Mouse (Mus musculus) liver, postnatal 0 days (tissue): Measurements from ENCODE around the gene Anapc15-ps. TPM values are rescaled to one million over a fixed set of nuclear protein-coding genes. Genes with fewer than 3 reads are reported as not detected.
A peak's percentile ranks its signal among the peaks of the same experiment; 100 is the strongest.

Experiments used
- ATAC-seq: fragments of 200-750 bp; cut with Nextera tagmentation; 2 replicates; pipeline ENCODE4 v1.8.0; 2017; ENCODE audit warnings: mild to moderate bottlenecking, moderate library complexity
- DNase-seq: peaks from one replicate; pipeline ENCODE4 v3.0.0-alpha.2; 2016
- H3K27ac ChIP-seq: fragments of 300-500 bp; sonication (generic); 2 replicates; pipeline ENCODE4 v1.5.1; 2014; ENCODE audit warnings: antibody characterized with exemption, moderate library complexity, mild to moderate bottlenecking, low read depth
- H3K27me3 ChIP-seq: fragments of 300-500 bp; sonication (generic); 2 replicates; pipeline ENCODE4 v1.6.1; 2014; ENCODE audit warnings: low read length, control low read depth, mixed read lengths; ENCODE audit not compliant: insufficient read depth
- H3K36me3 ChIP-seq: fragments of 300-500 bp; sonication (generic); replicated peaks from 2 replicates; pipeline ENCODE4 v1.6.1; 2014; ENCODE audit warnings: mild to moderate bottlenecking, control low read depth, low read length, moderate library complexity, mixed read lengths; ENCODE audit not compliant: insufficient read depth
- H3K4me1 ChIP-seq: fragments of 300-500 bp; sonication (generic); 2 replicates; pipeline ENCODE4 v1.6.1; 2014; ENCODE audit warnings: antibody characterized with exemption, mild to moderate bottlenecking, control low read depth; ENCODE audit not compliant: insufficient read depth
- H3K4me2 ChIP-seq: fragments of 300-500 bp; sonication (generic); 2 replicates; pipeline ENCODE4 v1.6.1; 2014; ENCODE audit warnings: low read depth, mild to moderate bottlenecking, low read length, moderate library complexity, mixed read lengths
- H3K4me3 ChIP-seq: fragments of 300-500 bp; sonication (generic); 2 replicates; pipeline ENCODE4 v1.5.1; 2014; ENCODE audit warnings: low read depth, low read length
- H3K9ac ChIP-seq: fragments of 300-500 bp; sonication (generic); replicated peaks from 2 replicates; pipeline ENCODE4 v1.6.1; 2014; ENCODE audit warnings: mild to moderate bottlenecking, moderate library complexity
- H3K9me3 ChIP-seq: fragments of 300-500 bp; sonication (generic); 2 replicates; pipeline ENCODE4 v1.6.1; 2016; ENCODE audit warnings: mild to moderate bottlenecking, control low read depth, low read length, mixed read lengths
- CTCF ChIP-seq: sonication (generic); IDR thresholded peaks from 2 replicates; pipeline ENCODE4 v1.5.1; 2016; ENCODE audit warnings: antibody characterized with exemption, low read depth
- EP300 ChIP-seq: IDR thresholded peaks from 2 replicates; pipeline ENCODE4 v1.6.1; 2016; ENCODE audit warnings: antibody characterized with exemption, low read depth, mild to moderate bottlenecking
- WGBS: fragments of 180-500 bp; shearing (Covaris S2); extraction: QIAGEN DNeasy Blood & Tissue Kit; methylation state at CpG from one replicate; pipeline ENCODE4 v1.1.7; 2014; ENCODE audit not compliant: insufficient replicate concordance; 5-methylcytosine and 5-hydroxymethylcytosine counted together
- polyA plus RNA-seq: library from polyadenylated mRNA; unstranded; fragments of >200 nt; fragmentation: Nextera tagmentation; extraction: Ambion mirVana; gene quantifications from 2 replicates; pipeline ENCODE4 v1.2.1, GENCODE M21; 2015

The Anapc15-ps gene
- polyA plus RNA-seq, 1 experiment from 2014 or later: not detected

- no peaks in the 10 kb centered on the region for H3K9me3 ChIP-seq
- H3K27me3 ChIP-seq: no peaks in the 10 kb centered on the region
- TF ChIP-seq CTCF (no peak), EP300 (no peak; the same call in 1 of the 2 replicates)
- ATAC-seq (peak; percentile 70), DNase-seq (peak; percentile 18)
- H3K4me1 ChIP-seq: no peaks in the 10 kb centered on the region
- H3K4me2 ChIP-seq: no peak overlapping the region
- no peak overlapping the region for H3K4me3 ChIP-seq
- no peaks in the 10 kb centered on the region for H3K36me3 ChIP-seq
- 0 out of 2 replicates have a peak overlapping the region, but pooled peaks have one; percentile 1 for H3K27ac ChIP-seq
- H3K9ac ChIP-seq: no peak overlapping the region
- 55% methylated on average over 6 of the region's 6 CpGs for WGBS
These were observed 42.4 kb upstream of the Anapc15-ps start for GRCm38 (mm10) chr10:95715687-95716086.

GRCm38 (mm10) chr10:95712221-95712620 lies 39.0 kb upstream of the Anapc15-ps start:
- no peak for DNase-seq
- 60% methylated on average over 6 of the region's 6 CpGs for WGBS

GRCm38 (mm10) chr10:95709903-95710660 lies 36.8 kb upstream of the Anapc15-ps start:
- H3K4me2 ChIP-seq: no peak overlapping the region
- no peak overlapping the region for H3K4me3 ChIP-seq
- H3K9me3 ChIP-seq: no peaks in the 10 kb centered on the region
- no peaks in the 10 kb centered on the region for H3K36me3 ChIP-seq
- H3K27me3 ChIP-seq: no peaks in the 10 kb centered on the region
- H3K27ac ChIP-seq: no peak overlapping the region
- TF ChIP-seq EP300 (no peak), CTCF (no peak)
- ATAC-seq (no peak), DNase-seq (no peak)
- WGBS: 74% methylated on average over 8 of the region's 8 CpGs
- H3K4me1 ChIP-seq: peaks cover 8% of the 10 kb centered on the region; the same call in 1 of the 2 replicates
- H3K9ac ChIP-seq: no peak overlapping the region

More at GRCm38 (mm10) chr10:95712221-95712620, 39.0 kb upstream of the Anapc15-ps start:
- TF ChIP-seq CTCF (no peak), EP300 (no peak)
- Histone ChIP-seq H3K9ac (no peak overlapping the region), H3K27ac (no peak overlapping the region), H3K4me2 (no peak overlapping the region), H3K4me1 (peaks cover 8% of the 10 kb centered on the region; the same call in 1 of the 2 replicates), H3K4me3 (no peak overlapping the region), H3K9me3 (no peaks in the 10 kb centered on the region), H3K36me3 (no peaks in the 10 kb centered on the region), H3K27me3 (no peaks in the 10 kb centered on the region)
- no peak for ATAC-seq

GRCm38 (mm10) chr10:95709143-95709880 lies 36.1 kb upstream of the Anapc15-ps start:
- peaks cover 8% of the 10 kb centered on the region; the same call in 1 of the 2 replicates for H3K4me1 ChIP-seq
- DNase-seq (no peak), ATAC-seq (no peak)
- H3K4me2 ChIP-seq: no peak overlapping the region
- no peaks in the 10 kb centered on the region for H3K36me3 ChIP-seq
- H3K4me3 ChIP-seq: no peak overlapping the region
- WGBS: 77% methylated on average over 10 of the region's 10 CpGs
- TF ChIP-seq CTCF (no peak), EP300 (no peak)
- no peaks in the 10 kb centered on the region for H3K27me3 ChIP-seq
- no peaks in the 10 kb centered on the region for H3K9me3 ChIP-seq
- H3K27ac ChIP-seq: no peak overlapping the region
- no peak overlapping the region for H3K9ac ChIP-seq

GRCm38 (mm10) chr10:95708001-95708400 lies 34.8 kb upstream of the Anapc15-ps start:
- H3K4me2 ChIP-seq: no peak overlapping the region
- H3K27me3 ChIP-seq: no peaks in the 10 kb centered on the region
- no peak for DNase-seq
- 37% methylated on average over 5 of the region's 5 CpGs for WGBS
- H3K4me1 ChIP-seq: peaks cover 8% of the 10 kb centered on the region; the same call in 1 of the 2 replicates
- no peaks in the 10 kb centered on the region for H3K36me3 ChIP-seq
- no peak overlapping the region for H3K4me3 ChIP-seq
- no peaks in the 10 kb centered on the region for H3K9me3 ChIP-seq
- no peak overlapping the region for H3K9ac ChIP-seq
- no peak overlapping the region for H3K27ac ChIP-seq
- no peak for TF ChIP-seq CTCF
- no peak for TF ChIP-seq EP300
- peak; percentile 65 for ATAC-seq

GRCm38 (mm10) chr10:95706867-95707266 lies 33.6 kb upstream of the Anapc15-ps start:
- Histone ChIP-seq H3K9me3 (no peaks in the 10 kb centered on the region), H3K4me3 (no peak overlapping the region), H3K4me1 (peaks cover 8% of the 10 kb centered on the region; the same call in 1 of the 2 replicates), H3K36me3 (no peaks in the 10 kb centered on the region), H3K9ac (no peak overlapping the region), H3K27me3 (no peaks in the 10 kb centered on the region), H3K27ac (no peak overlapping the region), H3K4me2 (no peak overlapping the region)
- TF ChIP-seq EP300: no peak
- TF ChIP-seq CTCF: no peak
- DNase-seq (no peak), ATAC-seq (no peak)
- WGBS: 73% methylated on average over 9 of the region's 9 CpGs
